Mouse (Mus musculus) heart, postnatal 10 days (tissue): ENCODE results near the gene Efnb1. TPM values are rescaled to one million over a fixed set of nuclear protein-coding genes. Genes with fewer than 3 reads are reported as not detected.

Experiments used
- DNase-seq, 2 experiments: peaks; one replicate each; pipeline ENCODE4 v3.0.0; 2021
- intact Hi-C: fragments of 180-260 bp; cut with DNase I; formaldehyde crosslinking; loops from one replicate; pipeline ENCODE4 v1.15.1; 2025
- total RNA-seq, 2 experiments: library from RNA; stranded (reverse); gene quantifications; 2 replicates each; pipeline ENCODE4 v1.2.3; 2021

Gene Efnb1
- total RNA-seq, 2 experiments from 2014 or later, result 29.9 to 33.3 TPM

GRCm38 (mm10) chrX:99152566-99153265 is 16.8 kb downstream of the Efnb1 start:
- no peak for DNase-seq
- intact Hi-C loops, result no loop called here

DNA sequence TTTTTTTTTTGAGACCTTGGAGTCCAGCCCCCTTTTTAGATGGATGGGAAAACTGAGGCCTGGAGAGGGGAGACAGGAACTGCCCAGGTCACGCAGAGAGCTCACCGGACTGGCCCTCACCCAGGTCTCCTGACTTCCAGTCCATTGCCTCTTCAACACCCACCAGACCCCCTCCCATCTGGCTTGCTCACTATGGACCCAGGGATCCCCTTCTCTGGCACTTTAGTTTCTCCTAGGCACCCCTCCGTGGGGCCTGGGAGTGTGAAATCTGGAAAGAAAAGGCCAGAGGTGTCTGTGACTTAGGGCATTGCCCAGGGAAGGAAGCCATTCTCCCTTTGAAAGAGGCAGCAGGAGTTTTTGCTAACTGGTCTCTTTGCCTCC is 17.3 kb downstream of the Efnb1 start:
- intact Hi-C loops, result no loop called here
- no peak for DNase-seq

- no peak for DNase-seq
- intact Hi-C loops, result no loop called here
Observed at GRCm38 (mm10) chrX:99154358-99154757, 18.4 kb downstream of the Efnb1 start.

DNA sequence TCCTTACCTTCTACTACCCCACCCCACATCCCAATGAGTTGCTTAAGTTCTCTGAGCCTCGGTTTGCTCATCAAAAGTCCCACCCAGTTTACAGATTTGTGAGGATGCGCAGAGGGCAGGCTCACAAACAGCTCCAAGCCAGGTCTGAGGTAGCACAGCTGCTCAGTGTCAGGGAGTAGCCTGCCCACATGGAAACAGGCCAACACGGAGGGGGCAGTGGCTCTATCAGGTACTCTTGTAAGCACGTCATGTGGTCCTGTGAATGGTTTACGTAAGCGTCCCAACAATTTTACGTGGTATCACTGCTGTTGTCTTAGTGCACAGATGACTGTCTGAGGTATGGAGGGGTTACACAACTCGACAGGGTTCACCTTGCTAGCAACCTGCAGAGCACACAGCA is 23.1 kb downstream of the Efnb1 start:
- intact Hi-C loops, result no loop called here
- DNase-seq, result peak in 1 of 2 experiments; percentile 10

- no peak for DNase-seq
- intact Hi-C loops, result no loop called here
Observed at GRCm38 (mm10) chrX:99164111-99164510, 28.2 kb downstream of the Efnb1 start.

GRCm38 (mm10) chrX:99164855-99165368 is 29.0 kb downstream of the Efnb1 start:
- DNase-seq, result no peak
- intact Hi-C loops, result no loop called here

DNA sequence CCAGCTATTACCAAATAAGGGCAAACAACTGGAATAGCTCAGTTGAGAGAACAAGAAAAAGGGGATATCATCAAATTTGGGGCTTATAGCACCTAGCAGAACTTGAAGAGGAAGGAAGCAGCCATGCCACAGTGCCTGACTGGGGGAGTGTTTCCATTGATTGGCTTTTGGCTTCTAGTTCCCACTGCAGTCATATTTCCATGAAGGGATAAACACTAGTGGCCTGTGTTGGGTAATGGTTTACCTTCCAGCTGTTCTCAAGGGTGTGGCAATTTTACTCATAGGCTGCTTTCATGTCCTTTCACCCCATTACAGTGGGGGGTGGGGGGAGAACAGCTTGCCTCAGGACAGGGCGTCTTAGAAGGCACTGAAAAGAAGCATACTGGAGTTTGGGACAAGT is 31.1 kb downstream of the Efnb1 start:
- DNase-seq, result no peak

DNA sequence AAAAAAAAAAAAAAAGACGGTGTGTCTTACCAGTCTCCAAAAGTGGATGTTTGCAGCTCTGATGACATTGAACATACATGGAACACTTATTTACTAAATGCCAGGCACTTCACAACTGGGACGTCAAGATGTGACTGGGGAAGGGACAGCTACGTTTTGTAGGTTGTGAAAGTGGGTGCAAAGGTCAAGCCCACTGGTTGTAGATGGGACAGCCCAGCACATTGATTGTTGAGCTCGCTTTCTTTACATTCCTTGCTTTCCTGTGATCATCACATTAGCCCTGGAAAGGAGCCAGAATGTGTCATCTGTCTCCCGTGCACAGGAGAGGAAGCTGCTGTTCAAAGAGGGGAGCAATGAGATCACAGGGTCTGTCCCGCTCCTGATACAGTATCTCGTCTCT is 31.6 kb downstream of the Efnb1 start:
- intact Hi-C loops, result no loop called here
- no peak for DNase-seq

More for the DNA sequence above, 31.1 kb downstream of the Efnb1 start:
- intact Hi-C loops, result no loop called here

- peak; percentile 13 to 18 for DNase-seq
- intact Hi-C loops, result no loop called here
Observed at GRCm38 (mm10) chrX:99172301-99172700, 36.4 kb downstream of the Efnb1 start.

DNA sequence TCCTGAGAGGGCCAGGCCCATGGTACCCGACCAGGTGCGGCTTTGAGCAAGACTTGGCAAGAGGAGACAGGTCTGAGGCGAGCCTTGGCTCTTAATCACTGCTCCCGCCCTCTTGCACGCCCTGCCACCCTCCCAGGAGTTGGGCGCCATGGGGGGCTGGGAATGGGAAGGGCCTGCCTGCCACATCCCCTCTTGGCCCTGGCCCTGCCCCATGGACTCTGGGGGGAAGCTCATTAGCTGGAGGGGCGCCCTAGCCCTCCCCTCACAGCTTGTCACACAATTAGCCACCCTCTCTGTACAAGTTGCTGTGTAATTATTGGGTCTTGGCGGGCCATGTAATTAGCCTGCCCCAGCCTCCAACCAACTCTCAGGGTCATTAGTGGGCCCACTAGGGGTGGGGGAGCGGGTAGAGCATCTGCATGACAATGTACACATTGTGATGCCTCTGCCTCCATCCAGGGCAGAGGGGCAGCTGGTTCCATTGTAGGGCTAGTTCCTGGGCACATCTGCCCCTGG is 49.2 kb downstream of the Efnb1 start:
- no peak for DNase-seq
- intact Hi-C loops, result no loop called here

- DNase-seq, result no peak
- intact Hi-C loops, result no loop called here
Observed at GRCm38 (mm10) chrX:99186497-99187435, 50.8 kb downstream of the Efnb1 start.

- intact Hi-C loops, result no loop called here
- DNase-seq, result no peak
Observed at GRCm38 (mm10) chrX:99191441-99192087, 55.6 kb downstream of the Efnb1 start.

DNA sequence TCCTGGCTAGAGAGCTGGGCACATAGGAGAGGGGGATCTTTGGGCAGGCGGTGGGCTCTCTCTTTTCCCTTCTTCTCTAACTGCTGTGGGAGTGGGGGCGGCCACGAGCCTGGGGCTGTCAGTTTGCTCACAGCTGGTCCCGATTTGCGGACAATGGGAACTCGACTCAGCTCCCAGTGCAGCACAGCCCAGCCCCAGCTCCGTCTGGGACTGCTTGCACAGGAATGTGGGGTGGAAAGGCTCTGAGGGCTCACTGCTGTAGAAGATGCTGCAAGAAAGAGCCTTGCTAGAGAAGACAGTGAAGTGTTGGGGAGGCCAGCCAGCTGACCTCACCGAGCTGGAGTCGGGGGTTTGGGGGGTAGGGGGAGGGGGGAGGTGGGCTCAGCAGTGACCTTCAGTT is 61.0 kb downstream of the Efnb1 start:
- no peak for DNase-seq
- intact Hi-C loops, result no loop called here

DNA sequence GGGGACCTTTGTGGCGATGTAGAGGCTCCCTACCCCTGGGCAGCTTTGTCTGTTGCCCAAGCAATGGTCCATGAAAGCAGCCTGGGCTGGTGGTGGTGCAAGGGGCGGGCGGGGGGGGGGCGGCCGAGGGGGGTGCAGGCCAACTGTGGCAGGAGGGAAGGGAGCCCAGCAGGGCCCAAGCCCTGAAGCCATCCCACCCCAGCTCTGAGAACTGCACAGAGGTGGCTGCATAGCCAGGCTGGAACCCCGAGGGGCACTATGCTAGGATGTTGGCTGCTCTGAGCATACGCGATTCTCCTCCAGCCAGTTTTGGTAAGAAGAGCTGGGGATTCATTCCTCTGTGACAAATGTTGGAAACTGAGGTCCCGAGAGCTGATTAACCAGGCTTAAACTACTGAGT is 62.6 kb downstream of the Efnb1 start:
- no peak for DNase-seq
- intact Hi-C loops, result no loop called here

Other genes with a start within 250 kb of the Efnb1 start
- 10 to 100 TPM; 10.9 to 12.2 TPM for gene Ophn1, start 245.1 kb upstream of the Efnb1 start, total RNA-seq
- 10 to 100 TPM; 26.0 to 26.4 TPM for gene Yipf6, start 199.8 kb upstream of the Efnb1 start, total RNA-seq
- gene Stard8, start 132.9 kb upstream of the Efnb1 start, total RNA-seq, result 10 to 100 TPM; 34.0 to 40.9 TPM